Comparison of ENCODE assay signal across 35 mouse cellular contexts in the genomic region with DNA sequence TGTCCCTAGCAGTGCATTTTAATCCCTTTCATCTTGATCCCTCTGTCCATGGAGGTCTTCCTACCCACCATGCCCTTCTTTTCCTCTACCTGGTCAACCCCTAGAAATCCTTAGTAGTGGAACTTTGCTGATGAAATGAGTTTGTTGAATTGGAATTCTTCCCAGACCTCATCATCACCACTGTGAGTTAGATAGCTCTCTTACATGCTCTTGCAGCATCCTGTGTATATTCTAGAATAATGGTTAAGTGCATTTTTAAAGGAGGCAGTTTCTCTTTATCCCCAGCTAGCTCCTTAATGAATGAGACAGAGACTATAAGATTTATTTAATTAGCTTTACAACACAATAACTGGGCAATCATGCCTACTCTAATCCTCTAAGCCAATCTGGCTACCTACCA. TPM values are rescaled to one million over a fixed set of nuclear protein-coding genes. Genes with fewer than 3 reads are reported as not detected.
"Had no signal": no experiment of that assay in that cellular context is flagged by ENCODE, and none has a peak within 500 bp of the region (broad histone marks: within the 10 kb centered on the region; RNA-seq: fewer than 3 reads in every experiment).

No protein-coding gene starts in this region.

- H3K27me3 ChIP-seq: limb, embryonic 12.5 days; limb, embryonic 13.5 days; liver, embryonic 13.5 days; lung, embryonic 15.5 days; midbrain, embryonic 12.5 days; midbrain, embryonic 13.5 days; neural tube, embryonic 12.5 days; neural tube, embryonic 13.5 days had no signal

- H3K4me2 ChIP-seq: limb, embryonic 12.5 days; limb, embryonic 13.5 days; limb, embryonic 15.5 days; liver, embryonic 11.5 days; liver, embryonic 12.5 days; liver, embryonic 13.5 days; liver, embryonic 15.5 days; lung, embryonic 14.5 days; lung, embryonic 15.5 days; midbrain, embryonic 11.5 days; midbrain, embryonic 12.5 days; midbrain, embryonic 13.5 days; midbrain, embryonic 15.5 days; neural tube, embryonic 12.5 days; neural tube, embryonic 13.5 days had no signal

- H3K36me3 ChIP-seq: limb, embryonic 10.5 days; limb, embryonic 12.5 days; limb, embryonic 13.5 days; limb, embryonic 15.5 days; liver, embryonic 12.5 days; liver, embryonic 13.5 days; liver, embryonic 15.5 days; lung, embryonic 15.5 days; midbrain, embryonic 10.5 days; midbrain, embryonic 12.5 days; midbrain, embryonic 13.5 days; midbrain, embryonic 15.5 days; neural tube, embryonic 12.5 days; neural tube, embryonic 13.5 days had no signal

- H3K4me3 ChIP-seq: limb, embryonic 10.5 days; limb, embryonic 12.5 days; limb, embryonic 13.5 days; limb, embryonic 15.5 days; liver, embryonic 12.5 days; liver, embryonic 13.5 days; liver, embryonic 15.5 days; lung, embryonic 15.5 days; megakaryocyte, embryonic 14.5 days; midbrain, embryonic 10.5 days; midbrain, embryonic 12.5 days; midbrain, embryonic 13.5 days; midbrain, embryonic 15.5 days; neural tube, embryonic 12.5 days; neural tube, embryonic 13.5 days had no signal

- DNase-seq: left cerebral cortex, postnatal 4 days; liver; liver, embryonic 13.5 days; liver, postnatal 0 days; lung, adult 18-20 months; lung, adult 2 months; lung, embryonic 14.5 days; lung, postnatal 10 days; lung, postnatal 14 days; lung, postnatal 36 days; lung, postnatal 4 days; midbrain, embryonic 14.5 days had no signal

RNA-seq across cellular contexts. Expression of gene Ttc9, which starts 21.6 kb away (rescaled TPM):
- total RNA-seq: liver, adult 2 months; megakaryocyte progenitor cell, adult 5-6 weeks; megakaryocyte-erythroid progenitor cell, adult 5-6 weeks; monocyte, adult 5-6 weeks had no signal
- polyA plus RNA-seq: liver, adult 2 months; liver, postnatal 0 days; macrophage had no signal

RNA-seq across cellular contexts. Expression of gene Adam21, which starts 41.2 kb away (rescaled TPM):
- total RNA-seq: megakaryocyte, adult 5-6 weeks; megakaryocyte-erythroid progenitor cell, adult 5-6 weeks; monocyte, adult 5-6 weeks had no signal
- polyA plus RNA-seq: liver, adult 2 months; liver, embryonic 13.5 days; liver, embryonic 15.5 days; liver, embryonic 16.5 days; liver, postnatal 0 days; lung, adult 2 months had no signal
